Mouse (Mus musculus): ENCODE results near the gene Sclt1. TPM values are rescaled to one million over a fixed set of nuclear protein-coding genes. Genes with fewer than 3 reads are reported as not detected.

Gene Sclt1
- polyA plus RNA-seq, 1 experiment from 2014 or later: 21.4 TPM

DNA sequence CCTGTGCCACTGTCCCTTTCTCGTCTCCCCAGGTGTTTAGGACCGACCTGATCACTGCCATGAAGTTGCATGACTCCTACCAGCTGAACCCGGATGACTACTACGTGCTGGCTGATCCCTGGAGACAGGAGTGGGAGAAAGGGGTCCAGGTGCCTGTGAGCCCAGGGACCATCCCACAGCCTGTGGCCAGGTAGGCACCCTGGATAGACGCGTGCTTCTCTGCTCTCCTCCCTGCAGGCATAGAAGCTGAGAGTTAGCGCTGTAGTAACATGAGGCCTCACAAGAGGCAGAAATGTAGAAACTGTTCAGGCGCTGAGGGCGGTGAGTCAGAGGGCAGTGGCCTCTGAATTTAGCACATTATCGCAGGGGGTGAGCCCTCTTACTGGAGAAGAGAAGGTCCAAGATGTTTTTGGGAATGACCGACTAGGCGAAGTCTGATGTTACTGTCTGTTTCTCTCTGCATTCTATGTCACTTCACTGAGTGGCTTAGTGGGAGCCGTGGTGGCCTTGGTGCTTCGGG is 150.6 kb downstream of the Sclt1 start:
- WGBS: over 99% methylated on average over 14 of the region's 14 CpGs
- no peak for ATAC-seq (ENCODE audit: low read depth)
- Histone ChIP-seq H3K4me2 (no peak overlapping the region), H3K27ac (replicated peaks) (no peak overlapping the region), H3K4me1 (replicated peaks) (peaks cover 2% of the 10 kb centered on the region; the same call in 1 of the 2 replicates), H3K36me3 (peaks cover 44% of the 10 kb centered on the region), H3K9me3 (no peaks in the 10 kb centered on the region), H3K9ac (no peak overlapping the region), H3K4me3 (no peak overlapping the region), H3K27me3 (no peaks in the 10 kb centered on the region)

DNA sequence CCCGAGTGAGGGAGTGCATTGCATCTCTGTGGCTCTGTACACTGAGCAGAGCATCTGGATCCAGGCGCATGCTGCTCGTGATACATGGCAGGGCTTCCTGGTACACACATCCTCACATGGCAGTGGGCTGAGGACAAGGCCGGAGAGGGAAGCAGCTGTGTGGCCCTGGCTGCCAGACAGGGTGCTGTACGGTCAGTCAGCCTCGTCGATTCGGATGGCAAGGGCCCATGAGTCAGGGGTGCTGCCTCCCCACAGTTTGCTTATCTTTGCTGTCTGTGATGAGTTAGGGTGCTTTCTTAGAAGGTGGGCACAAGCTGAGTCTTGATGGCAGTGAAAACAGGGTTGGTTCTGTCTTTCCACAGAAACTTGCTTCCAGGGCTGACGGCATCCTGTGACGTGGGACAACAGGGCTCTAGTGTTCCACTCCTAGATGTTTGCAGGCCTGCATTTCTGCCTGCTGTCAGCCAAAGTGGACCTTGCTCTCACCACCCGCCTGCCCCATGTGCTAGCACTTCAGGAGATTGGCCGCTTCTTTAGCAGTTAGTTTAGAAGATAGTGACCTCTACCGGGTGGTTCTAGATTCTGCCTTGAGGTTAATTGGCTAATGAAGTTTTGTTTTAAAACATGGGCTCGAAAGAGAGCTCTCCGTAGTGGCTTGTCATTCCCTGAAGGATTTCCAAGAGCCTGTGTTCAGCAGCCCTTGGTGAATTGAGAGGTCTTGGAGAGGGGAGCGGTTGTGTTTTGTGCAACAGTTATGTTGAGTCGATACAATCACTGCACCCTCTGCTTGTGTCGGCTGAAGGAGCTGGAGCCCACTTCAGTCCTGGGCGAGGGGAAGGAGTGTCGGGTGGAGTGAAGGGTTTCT is 151.4 kb downstream of the Sclt1 start:
- no peak for ATAC-seq (ENCODE audit: low read depth)
- 90% methylated on average over 20 of the region's 20 CpGs for whole genome bisulfite sequencing

GRCm38 (mm10) chr3:41589988-41590387 is 152.3 kb downstream of the Sclt1 start:
- Histone ChIP-seq H3K4me1 (replicated peaks) (peaks cover 2% of the 10 kb centered on the region), H3K36me3 (peaks cover 30% of the 10 kb centered on the region), H3K27ac (replicated peaks) (no peak overlapping the region), H3K4me3 (no peak overlapping the region), H3K9me3 (no peaks in the 10 kb centered on the region), H3K27me3 (no peaks in the 10 kb centered on the region), H3K4me2 (no peak overlapping the region), H3K9ac (no peak overlapping the region)
- 97% methylated on average over 4 of the region's 4 CpGs for WGBS
- no peak for ATAC-seq (ENCODE audit: low read depth)

More for the DNA sequence above, 151.4 kb downstream of the Sclt1 start:
- Histone ChIP-seq H3K27ac (replicated peaks) (no peak overlapping the region), H3K9me3 (no peaks in the 10 kb centered on the region), H3K4me2 (no peak overlapping the region), H3K36me3 (peaks cover 38% of the 10 kb centered on the region), H3K9ac (no peak overlapping the region), H3K4me1 (replicated peaks) (peaks cover 2% of the 10 kb centered on the region; the same call in 1 of the 2 replicates), H3K4me3 (no peak overlapping the region), H3K27me3 (no peaks in the 10 kb centered on the region)

- H3K36me3 ChIP-seq: peaks cover 24% of the 10 kb centered on the region
- H3K4me1 ChIP-seq (replicated peaks): peaks cover 2% of the 10 kb centered on the region
- no peaks in the 10 kb centered on the region for H3K27me3 ChIP-seq
- no peak overlapping the region for H3K4me2 ChIP-seq
- H3K9me3 ChIP-seq: no peaks in the 10 kb centered on the region
- WGBS: 72% methylated on average over 19 of the region's 19 CpGs
- no peak overlapping the region for H3K4me3 ChIP-seq
- no peak for ATAC-seq (ENCODE audit: low read depth)
- H3K27ac ChIP-seq (replicated peaks): no peak overlapping the region
- no peak overlapping the region for H3K9ac ChIP-seq
Measured at GRCm38 (mm10) chr3:41589246-41589914, 152.9 kb downstream of the Sclt1 start.

GRCm38 (mm10) chr3:41588495-41588894 is 153.8 kb downstream of the Sclt1 start:
- Histone ChIP-seq H3K27me3 (no peaks in the 10 kb centered on the region), H3K4me1 (replicated peaks) (peaks cover 8% of the 10 kb centered on the region), H3K9ac (no peak overlapping the region), H3K27ac (replicated peaks) (no peak overlapping the region), H3K4me3 (no peak overlapping the region), H3K4me2 (no peak overlapping the region), H3K9me3 (no peaks in the 10 kb centered on the region), H3K36me3 (peaks cover 15% of the 10 kb centered on the region)
- 74% methylated on average over 8 of the region's 8 CpGs for WGBS
- no peak for ATAC-seq (ENCODE audit: low read depth)

DNA sequence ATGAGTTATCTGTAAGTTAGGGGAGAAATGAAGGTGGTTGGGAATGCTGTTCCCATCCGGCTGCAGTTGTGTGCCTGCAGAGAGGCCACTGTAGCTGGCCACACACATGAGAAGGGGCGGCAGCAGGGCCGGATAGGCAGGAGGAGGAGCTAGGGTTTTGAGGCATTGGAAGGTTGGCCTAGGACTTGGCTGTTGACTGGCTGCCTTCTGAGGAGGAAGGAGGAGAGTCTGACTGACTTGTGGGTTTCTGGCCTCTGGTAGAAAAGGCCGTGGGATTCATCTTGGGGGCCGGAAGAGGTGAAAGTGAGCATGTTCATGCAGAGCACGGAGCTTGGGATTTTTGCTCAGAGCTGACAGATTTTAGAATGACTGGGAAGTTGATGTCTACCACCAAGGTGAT is 154.7 kb downstream of the Sclt1 start:
- H3K4me3 ChIP-seq: no peak overlapping the region
- no peaks in the 10 kb centered on the region for H3K27me3 ChIP-seq
- peaks cover 13% of the 10 kb centered on the region; the same call in 1 of the 2 replicates for H3K36me3 ChIP-seq
- no peak overlapping the region for H3K9ac ChIP-seq
- H3K9me3 ChIP-seq: no peaks in the 10 kb centered on the region
- no peak for ATAC-seq (ENCODE audit: low read depth)
- peaks cover 13% of the 10 kb centered on the region for H3K4me1 ChIP-seq (replicated peaks)
- H3K4me2 ChIP-seq: no peak overlapping the region
- no peak overlapping the region for H3K27ac ChIP-seq (replicated peaks)
- 72% methylated on average over 6 of the region's 6 CpGs for WGBS

- peaks cover 17% of the 10 kb centered on the region for H3K4me1 ChIP-seq (replicated peaks)
- no peak overlapping the region for H3K9ac ChIP-seq
- H3K27me3 ChIP-seq: no peaks in the 10 kb centered on the region
- ATAC-seq (ENCODE audit: low read depth): no peak
- no peak overlapping the region for H3K4me3 ChIP-seq
- peaks cover 11% of the 10 kb centered on the region; the same call in 1 of the 2 replicates for H3K36me3 ChIP-seq
- no peak overlapping the region for H3K27ac ChIP-seq (replicated peaks)
- H3K4me2 ChIP-seq: no peak overlapping the region
- WGBS: 84% methylated on average over 7 of the region's 7 CpGs
- H3K9me3 ChIP-seq: no peaks in the 10 kb centered on the region
Measured at GRCm38 (mm10) chr3:41586917-41587316, 155.4 kb downstream of the Sclt1 start.

GRCm38 (mm10) chr3:41586330-41586729 is 156.0 kb downstream of the Sclt1 start:
- Histone ChIP-seq H3K4me3 (no peak overlapping the region), H3K9ac (no peak overlapping the region), H3K36me3 (0 out of 2 replicates have a peak, but pooled peaks cover 5% of the 10 kb centered on the region), H3K4me2 (no peak overlapping the region), H3K9me3 (no peaks in the 10 kb centered on the region), H3K27ac (replicated peaks) (no peak overlapping the region), H3K27me3 (no peaks in the 10 kb centered on the region), H3K4me1 (replicated peaks) (peaks cover 23% of the 10 kb centered on the region)
- 67% methylated on average over 6 of the region's 6 CpGs for WGBS
- no peak for ATAC-seq (ENCODE audit: low read depth)

DNA sequence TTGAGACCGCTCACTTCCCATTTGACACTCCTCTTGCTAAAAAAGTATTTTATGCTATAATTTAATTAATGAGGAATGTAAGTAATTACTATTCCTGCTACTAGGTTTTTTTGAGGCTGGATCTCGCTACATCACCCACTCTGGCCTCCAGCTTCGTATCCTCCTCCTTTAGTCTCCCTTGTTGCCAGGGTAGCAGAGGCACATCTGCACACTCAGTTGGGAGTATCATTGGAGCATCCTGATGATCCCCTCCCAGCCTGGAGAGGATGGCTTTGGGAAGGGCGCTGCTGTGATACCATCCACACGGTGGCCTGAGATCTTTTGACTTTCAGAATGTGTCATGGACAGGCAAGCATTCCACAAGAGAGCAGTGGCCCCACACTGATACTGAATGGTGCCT is 156.8 kb downstream of the Sclt1 start:
- 78% methylated on average over 5 of the region's 5 CpGs for WGBS
- Histone ChIP-seq H3K9ac (no peak overlapping the region), H3K27ac (replicated peaks) (no peak overlapping the region), H3K4me2 (no peak overlapping the region), H3K9me3 (no peaks in the 10 kb centered on the region), H3K36me3 (0 out of 2 replicates have a peak, but pooled peaks cover 5% of the 10 kb centered on the region), H3K4me3 (no peak overlapping the region), H3K27me3 (no peaks in the 10 kb centered on the region), H3K4me1 (replicated peaks) (peaks cover 31% of the 10 kb centered on the region)
- no peak for ATAC-seq (ENCODE audit: low read depth)

DNA sequence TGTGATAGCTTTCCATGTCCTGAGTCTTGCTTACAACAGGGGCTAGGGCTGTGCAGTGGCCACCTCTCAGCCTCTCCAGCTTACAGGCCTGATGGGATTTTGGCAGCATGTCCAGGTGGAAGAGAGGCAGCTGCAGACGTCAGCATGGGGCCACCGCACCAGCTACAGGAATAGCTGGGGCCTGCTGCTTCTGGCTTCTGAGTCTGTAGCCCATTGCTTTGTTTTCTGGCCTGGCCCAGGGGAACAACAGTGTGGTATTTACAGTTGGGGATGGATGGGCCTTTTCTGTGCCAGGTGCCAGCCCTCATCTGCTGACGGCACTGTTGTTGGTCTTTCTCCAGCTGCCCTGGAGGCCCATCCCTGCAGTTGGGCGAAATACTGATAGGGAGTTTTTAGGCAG is 158.7 kb downstream of the Sclt1 start:
- 41% methylated on average over 4 of the region's 4 CpGs for WGBS
- H3K9ac ChIP-seq: no peak overlapping the region
- no peak overlapping the region for H3K4me2 ChIP-seq
- no peaks in the 10 kb centered on the region for H3K36me3 ChIP-seq
- H3K27ac ChIP-seq (replicated peaks): no peak overlapping the region
- H3K9me3 ChIP-seq: no peaks in the 10 kb centered on the region
- H3K27me3 ChIP-seq: no peaks in the 10 kb centered on the region
- ATAC-seq (ENCODE audit: low read depth): peak; percentile 54; the same call in 1 of the 2 replicates
- H3K4me1 ChIP-seq (replicated peaks): peaks cover 40% of the 10 kb centered on the region
- no peak overlapping the region for H3K4me3 ChIP-seq

- no peak for ATAC-seq (ENCODE audit: low read depth)
- H3K4me1 ChIP-seq (replicated peaks): peaks cover 41% of the 10 kb centered on the region
- H3K4me2 ChIP-seq: no peak overlapping the region
- H3K4me3 ChIP-seq: no peak overlapping the region
- H3K27me3 ChIP-seq: no peaks in the 10 kb centered on the region
- 84% methylated on average over 14 of the region's 14 CpGs for WGBS
- H3K9me3 ChIP-seq: no peaks in the 10 kb centered on the region
- no peaks in the 10 kb centered on the region for H3K36me3 ChIP-seq
- H3K27ac ChIP-seq (replicated peaks): no peak overlapping the region
- H3K9ac ChIP-seq: no peak overlapping the region
Measured at GRCm38 (mm10) chr3:41583092-41583491, 159.2 kb downstream of the Sclt1 start.

DNA sequence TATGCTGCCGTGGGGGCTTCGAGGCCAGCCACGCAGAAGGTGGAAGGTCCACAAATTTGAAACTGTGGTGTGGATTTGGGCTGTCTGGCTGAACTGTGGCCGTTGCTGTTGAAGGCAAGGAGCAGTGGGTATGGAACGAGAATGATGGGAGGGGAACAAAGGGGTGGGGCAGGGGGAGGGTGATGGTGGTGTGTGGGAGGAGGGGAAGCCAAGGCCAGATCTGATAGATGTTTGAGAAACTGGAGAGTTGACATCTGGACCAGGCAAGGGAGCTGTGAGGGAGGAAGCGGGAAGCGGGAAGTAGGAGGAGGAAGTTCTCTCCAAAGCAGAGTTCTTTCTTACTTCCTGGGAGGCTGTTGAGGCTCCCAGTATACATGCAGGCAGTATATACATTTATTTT is 160.1 kb downstream of the Sclt1 start:
- Histone ChIP-seq H3K36me3 (no peaks in the 10 kb centered on the region), H3K9me3 (no peaks in the 10 kb centered on the region), H3K9ac (no peak overlapping the region), H3K27me3 (no peaks in the 10 kb centered on the region), H3K27ac (replicated peaks) (no peak overlapping the region), H3K4me2 (no peak overlapping the region), H3K4me3 (no peak overlapping the region), H3K4me1 (replicated peaks) (peaks cover 47% of the 10 kb centered on the region)
- WGBS: 75% methylated on average over 7 of the region's 7 CpGs
- ATAC-seq (ENCODE audit: low read depth): no peak
